Mouse (Mus musculus) heart, adult 9 months (tissue): ENCODE measurements around the gene 1700018G05Rik.
"Not testable (repeated sequence)": the region's sequence is repeated elsewhere in the genome, so short reads cannot be mapped to it uniquely, and the experiment has no call there.

Source experiments
- DNase-seq, 2 experiments: peaks; one replicate each; pipeline ENCODE4 v3.0.0; 2022; ENCODE audit warnings: low spot score in 2 of 2

1700018G05Rik gene

DNA sequence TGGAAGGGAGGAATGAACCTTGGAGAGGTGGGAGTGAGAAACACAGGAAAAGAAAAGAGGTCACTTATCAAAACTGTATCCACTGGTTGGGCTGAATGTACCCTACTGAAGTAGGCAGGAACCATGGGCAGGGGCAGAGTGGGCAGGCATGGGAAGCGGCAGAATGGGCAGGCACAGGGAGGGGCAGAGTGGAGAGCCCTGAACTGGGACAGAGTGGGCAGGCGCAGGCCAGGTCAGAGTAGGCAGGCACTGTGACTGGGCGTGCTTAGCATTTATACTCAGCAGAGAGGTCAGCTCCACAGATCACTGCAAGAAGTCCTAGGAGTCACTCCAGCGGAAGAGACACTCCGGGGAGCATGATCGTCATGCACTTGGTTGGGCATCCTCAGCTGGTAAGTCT is at the start of gene 1700018G05Rik:
1700018G05Rik (plus strand) TSS at position 301 of the 400 bp plus-strand sequence.
- not testable (repeated sequence) for DNase-seq

DNA sequence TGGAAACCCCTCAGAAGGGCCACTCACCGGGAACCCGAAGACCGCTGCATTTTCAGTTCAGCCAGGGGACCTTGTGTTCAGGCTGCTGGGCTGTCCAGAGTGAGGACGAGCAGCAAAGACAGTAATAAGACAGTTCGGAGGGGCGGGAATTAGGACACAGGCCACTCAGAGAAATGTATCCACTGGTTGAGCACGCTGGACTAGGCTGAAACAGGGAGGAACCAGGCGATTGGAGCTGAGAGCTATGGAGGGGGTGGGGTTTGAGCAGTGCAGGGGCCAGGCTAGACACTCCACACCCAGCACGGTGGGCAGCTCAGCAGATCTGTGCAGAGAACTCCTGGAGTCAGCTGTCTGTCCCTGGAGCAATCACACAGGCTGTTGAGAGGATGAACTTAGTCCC is 19.6 kb upstream of the 1700018G05Rik start, which contains the start of the genes Dmrtc1a and 1700011M02Rik:
Dmrtc1a (minus strand) TSS at position 101 of the 400 bp plus-strand sequence.
1700011M02Rik (plus strand) TSS at position 319 of the 400 bp plus-strand sequence.
- not testable (repeated sequence) for DNase-seq

DNA sequence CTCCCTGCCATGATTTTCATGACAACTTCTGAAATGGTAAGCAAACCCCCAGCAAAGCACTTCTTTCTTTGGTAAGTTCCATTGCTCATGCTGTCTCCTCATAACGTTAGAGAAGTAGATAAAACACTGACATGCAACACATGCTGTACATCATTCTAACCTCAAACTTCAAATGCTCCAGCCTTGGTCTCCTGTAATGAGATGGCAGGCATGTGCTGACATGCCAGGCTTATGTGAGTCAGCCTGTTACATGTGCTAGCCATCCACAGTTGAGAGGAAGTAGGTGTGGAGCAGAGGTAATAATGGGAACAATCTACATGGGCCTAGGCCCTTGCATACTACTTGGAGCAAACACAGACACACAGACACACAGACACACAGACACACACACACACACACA is 13.3 kb upstream of the 1700018G05Rik start:
- not testable (repeated sequence) for DNase-seq

DNA sequence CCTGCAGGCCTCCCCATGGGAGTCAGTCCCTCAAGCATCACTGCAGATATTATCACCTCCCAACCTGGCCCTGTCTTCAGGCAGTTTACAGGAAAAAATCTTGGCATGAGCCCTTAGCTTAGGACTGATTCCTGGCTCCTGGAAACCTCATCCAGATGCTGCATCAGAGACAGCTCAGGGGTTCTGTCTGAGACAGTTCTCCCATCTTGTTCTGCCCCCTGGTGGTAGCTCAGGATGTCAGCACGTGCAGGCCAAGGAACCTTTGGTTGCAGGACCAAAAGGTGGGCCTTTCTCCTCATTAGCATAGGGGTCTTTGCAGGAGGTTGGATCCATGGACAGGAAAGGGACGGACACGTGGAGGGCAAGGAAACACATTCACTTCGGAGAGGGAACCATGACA is 1.5 kb upstream of the 1700018G05Rik start:
- DNase-seq, result not testable (repeated sequence)

DNA sequence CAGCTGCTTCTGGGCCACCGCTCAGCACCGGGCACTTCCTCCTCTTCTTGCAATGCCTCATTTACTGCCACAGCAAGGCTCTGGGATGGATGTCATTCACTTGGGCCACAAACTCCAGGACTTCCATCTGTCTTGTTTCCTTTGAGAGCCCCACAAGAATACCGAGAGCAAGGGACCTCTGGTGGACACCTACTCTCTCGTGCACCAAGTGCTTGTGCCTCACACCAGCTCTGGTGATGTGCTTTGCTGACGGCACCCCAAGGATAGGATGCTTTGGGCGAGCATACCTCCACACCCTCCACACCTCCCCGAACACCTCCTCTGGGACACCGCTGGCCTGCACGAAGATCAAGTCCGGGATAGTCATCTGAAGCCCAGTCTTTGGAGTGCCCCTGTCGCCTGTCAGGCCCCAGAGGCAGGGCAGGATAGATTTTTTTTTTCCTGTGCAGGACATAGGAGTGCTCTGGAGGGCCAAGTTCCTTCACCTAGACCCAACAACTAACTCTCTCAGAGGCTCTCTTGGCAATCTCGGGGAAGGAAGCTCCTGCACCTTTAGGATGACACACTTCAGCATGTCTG is 4.9 kb downstream of the 1700018G05Rik start:
- DNase-seq, result no peak

DNA sequence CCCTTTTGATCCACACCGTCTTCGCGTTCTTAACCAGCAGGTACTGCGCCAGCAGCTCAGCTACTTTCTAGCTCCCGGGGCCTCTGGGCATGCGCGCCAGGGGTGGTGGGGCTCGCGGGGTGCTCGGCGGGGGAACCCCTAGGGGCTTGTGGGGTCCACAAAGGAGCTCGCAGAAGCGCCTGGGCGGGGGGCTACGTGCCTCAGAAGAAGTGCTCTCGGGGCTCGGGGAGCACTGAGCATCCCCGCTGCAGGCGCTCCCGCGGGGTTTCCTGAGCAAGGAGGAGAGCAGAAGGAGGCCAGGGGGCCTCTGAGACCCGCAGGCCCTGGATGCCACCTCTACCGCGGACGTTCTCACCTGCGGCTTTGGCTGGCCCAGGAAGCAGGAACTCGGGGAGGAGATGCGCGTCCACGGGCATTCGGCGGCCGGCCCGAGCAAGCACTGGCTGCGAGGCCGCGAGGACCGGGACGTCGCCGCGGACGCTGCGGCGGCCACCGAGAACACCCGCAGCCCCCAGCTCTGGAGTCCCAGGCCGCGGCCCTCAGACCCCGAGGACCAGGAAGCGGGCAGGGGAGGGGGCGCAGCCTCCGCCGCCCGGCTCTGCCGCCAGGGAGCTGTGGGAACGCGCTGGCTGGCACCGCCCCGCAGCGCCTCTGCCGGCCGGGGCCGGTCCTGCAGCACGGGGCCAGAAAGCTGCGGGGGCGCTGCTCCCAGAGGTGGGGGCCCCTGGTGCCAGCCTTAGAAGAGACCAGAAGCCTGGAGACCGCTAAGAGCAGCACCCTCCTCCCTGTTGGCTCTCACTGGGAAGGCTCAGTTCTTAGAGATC is 5.6 kb downstream of the 1700018G05Rik start:
- DNase-seq, result peak in 1 of 2 experiments; percentile 3

DNA sequence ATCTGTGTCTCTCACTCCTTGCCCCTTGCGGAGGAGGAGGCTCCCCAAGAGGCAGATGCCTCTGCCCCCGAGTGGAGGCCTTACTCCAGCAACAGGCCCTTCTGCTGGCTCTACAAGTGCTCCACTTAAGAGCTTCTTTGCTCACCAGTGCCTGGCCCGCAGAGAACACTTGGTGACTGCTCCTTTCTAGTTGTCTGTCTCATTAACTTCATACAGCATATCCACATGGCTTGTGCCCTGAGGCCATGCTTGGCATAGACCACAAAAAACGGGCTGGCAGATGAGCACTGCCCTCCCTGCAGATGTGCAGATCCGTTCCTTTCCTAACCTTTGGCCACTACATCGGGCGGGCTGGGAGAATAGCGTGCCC is 6.2 kb downstream of the 1700018G05Rik start:
- DNase-seq, result no peak

DNA sequence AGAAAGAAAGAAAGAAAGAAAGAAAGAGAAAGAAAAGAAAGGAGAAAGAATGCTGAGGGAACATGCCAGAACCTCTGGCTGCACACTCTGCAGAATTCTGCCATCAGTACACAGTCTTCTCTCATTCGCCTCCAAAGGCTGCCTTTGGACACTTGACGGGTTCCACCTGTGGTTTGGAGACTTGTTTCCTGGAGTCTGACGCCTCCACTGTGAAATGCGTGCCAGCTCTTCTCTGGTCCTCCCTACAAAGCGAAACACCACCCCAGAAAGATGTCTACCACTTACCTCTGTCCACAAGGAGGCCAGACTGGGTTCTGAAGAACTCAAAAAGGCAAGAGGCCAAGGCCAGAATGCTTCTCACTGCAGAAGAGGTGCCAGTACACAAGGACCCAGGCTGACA is 8.6 kb downstream of the 1700018G05Rik start:
- DNase-seq, result peak; percentile 5 to 27

DNA sequence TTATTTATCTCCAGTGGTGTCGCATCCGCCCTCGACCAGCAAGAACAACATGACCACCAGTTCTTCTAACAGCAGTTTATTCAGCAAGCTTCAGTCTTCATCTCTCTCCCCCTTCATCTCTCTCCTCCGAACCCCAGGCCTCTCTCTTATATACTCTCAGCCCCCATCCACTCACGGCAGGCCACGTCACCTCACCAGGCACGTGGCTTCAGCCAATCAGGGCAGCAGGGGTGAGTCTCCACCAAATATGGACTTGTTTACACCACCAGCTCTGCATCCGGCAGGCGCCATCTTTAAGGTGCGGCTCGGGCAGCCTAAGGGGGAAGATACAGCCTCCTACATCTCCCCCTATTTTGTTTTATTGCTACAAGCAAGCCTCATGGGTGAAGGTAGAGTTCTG is 22.0 kb downstream of the 1700018G05Rik start:
- not testable (repeated sequence) for DNase-seq

DNA sequence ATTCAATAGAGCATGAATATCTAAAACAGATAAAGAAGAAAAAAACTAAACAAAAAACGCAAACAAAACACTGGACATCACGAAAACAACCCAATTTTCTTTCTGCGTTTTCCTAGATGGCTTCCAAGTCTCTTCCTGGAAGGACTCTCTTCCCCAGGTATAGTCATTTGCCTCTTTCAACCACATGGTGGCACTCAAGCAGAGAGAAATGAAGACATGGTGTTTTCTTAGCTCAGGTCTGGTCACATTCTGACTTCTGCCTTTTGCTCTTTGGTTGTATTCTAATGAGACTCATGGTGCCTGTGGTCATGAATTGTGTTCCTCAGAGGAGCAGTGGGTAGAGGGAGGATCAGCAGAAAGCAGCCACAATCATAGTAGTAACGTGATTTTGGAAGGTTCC is 30.7 kb downstream of the 1700018G05Rik start:
- DNase-seq, result no peak

DNA sequence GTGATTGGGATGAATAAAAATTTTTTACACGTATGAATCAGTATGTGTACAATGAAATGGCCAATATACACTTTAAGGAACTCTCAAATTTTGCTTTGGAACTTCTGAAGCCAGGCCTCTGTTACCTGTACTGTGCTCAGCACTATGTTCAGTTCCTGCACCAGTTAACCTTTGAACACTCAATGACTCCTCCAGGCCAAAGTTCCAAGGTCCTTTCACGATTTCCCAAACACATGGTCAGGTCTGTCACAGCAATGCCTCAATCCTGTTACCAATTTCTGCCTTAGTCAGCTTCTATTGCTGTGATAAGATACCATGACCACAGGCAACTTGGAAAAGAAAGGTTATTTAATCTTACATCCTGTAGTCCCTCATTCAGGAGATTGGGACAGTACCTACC is 32.4 kb downstream of the 1700018G05Rik start:
- DNase-seq, result no peak
